Mouse (Mus musculus): ENCODE measurements around the gene Htr3a. TPM values are rescaled to one million over a fixed set of nuclear protein-coding genes. Genes with fewer than 3 reads are reported as not detected.

Htr3a gene
- polyA plus RNA-seq, 1 experiment from 2014 or later: 1.2 TPM

- H3K9ac ChIP-seq (ENCODE audit: low read depth, low read length): peak overlapping the region; percentile 54; the same call in 1 of the 2 replicates
- peaks cover 4% of the 10 kb centered on the region; the same call in 1 of the 2 replicates for H3K27me3 ChIP-seq (ENCODE audit: control insufficient read depth, insufficient read depth, low read depth, low read length)
- peaks cover 9% of the 10 kb centered on the region for H3K4me1 ChIP-seq (ENCODE audit: control insufficient read depth, insufficient read depth, low read length)
- no peaks in the 10 kb centered on the region for H3K9me3 ChIP-seq (replicated peaks; ENCODE audit: control insufficient read depth, low read length, poor library complexity, severe bottlenecking)
- 6% methylated on average over 18 of the region's 18 CpGs for WGBS
- no peaks in the 10 kb centered on the region for H3K36me3 ChIP-seq (ENCODE audit: control insufficient read depth, insufficient read depth, low read length)
- peak overlapping the region; percentile 24 for H3K4me3 ChIP-seq (ENCODE audit: low read depth, low read length)
- H3K4me2 ChIP-seq (ENCODE audit: low read length): peak overlapping the region; percentile 56
- H3K27ac ChIP-seq (ENCODE audit: low read length): no peak overlapping the region
- ATAC-seq: peak; percentile 48; the same call in 1 of the 2 replicates
These were observed 14.9 kb downstream of the Htr3a start for GRCm38 (mm10) chr9:48895819-48896536.

DNA sequence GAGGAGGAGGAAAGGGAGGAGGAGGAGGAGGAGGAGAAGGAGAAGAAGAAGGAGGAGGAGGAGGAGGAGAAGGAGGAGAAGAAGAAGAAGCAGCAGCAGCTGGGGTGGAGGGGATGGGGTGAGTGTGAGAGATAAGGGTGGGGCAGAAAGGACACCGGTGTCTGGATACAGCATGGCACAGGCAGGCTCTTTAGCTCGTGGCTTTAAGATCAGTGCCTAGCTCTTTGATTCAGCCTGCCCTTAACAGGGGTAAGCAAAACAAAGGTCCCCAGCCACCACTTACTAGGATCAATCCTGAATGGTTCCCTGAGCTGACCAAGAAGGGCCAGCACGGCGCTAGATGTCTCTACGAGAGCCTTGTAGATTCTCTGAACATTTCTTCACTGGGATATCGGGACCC is 16.1 kb downstream of the Htr3a start:
- 51% methylated on average over 6 of the region's 6 CpGs for WGBS
- Histone ChIP-seq H3K9me3 (replicated peaks; ENCODE audit: control insufficient read depth, low read length, poor library complexity, severe bottlenecking) (no peaks in the 10 kb centered on the region), H3K36me3 (ENCODE audit: control insufficient read depth, insufficient read depth, low read length) (no peaks in the 10 kb centered on the region), H3K4me1 (ENCODE audit: control insufficient read depth, insufficient read depth, low read length) (peaks cover 9% of the 10 kb centered on the region), H3K27me3 (ENCODE audit: control insufficient read depth, insufficient read depth, low read depth, low read length) (peaks cover 4% of the 10 kb centered on the region; the same call in 1 of the 2 replicates), H3K4me3 (ENCODE audit: low read depth, low read length) (no peak overlapping the region), H3K4me2 (ENCODE audit: low read length) (no peak overlapping the region), H3K27ac (ENCODE audit: low read length) (no peak overlapping the region), H3K9ac (ENCODE audit: low read depth, low read length) (no peak overlapping the region)
- no peak for ATAC-seq

DNA sequence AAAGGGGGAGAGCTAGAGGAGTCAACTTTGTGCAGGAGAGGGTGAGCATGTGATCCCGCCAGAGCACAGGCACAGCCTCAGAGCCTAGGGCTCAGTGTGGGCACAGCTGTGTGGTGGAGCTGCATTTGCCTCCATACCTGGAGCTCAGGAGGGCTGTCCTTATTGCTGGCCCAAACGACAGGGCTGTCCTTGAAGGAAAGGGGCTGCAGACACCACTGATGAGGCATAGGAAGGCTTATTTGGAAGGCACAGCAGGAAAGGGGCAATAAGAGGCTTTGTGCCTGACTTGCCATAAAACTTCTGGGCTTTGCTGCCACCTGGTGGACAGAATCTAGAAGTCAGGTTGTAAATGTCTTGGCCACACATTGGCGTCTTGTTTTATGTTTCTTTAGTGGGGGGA is 16.9 kb downstream of the Htr3a start:
- no peak overlapping the region for H3K9ac ChIP-seq (ENCODE audit: low read depth, low read length)
- H3K4me2 ChIP-seq (ENCODE audit: low read length): no peak overlapping the region
- no peaks in the 10 kb centered on the region for H3K36me3 ChIP-seq (ENCODE audit: control insufficient read depth, insufficient read depth, low read length)
- no peaks in the 10 kb centered on the region for H3K9me3 ChIP-seq (replicated peaks; ENCODE audit: control insufficient read depth, low read length, poor library complexity, severe bottlenecking)
- H3K4me1 ChIP-seq (ENCODE audit: control insufficient read depth, insufficient read depth, low read length): peaks cover 9% of the 10 kb centered on the region
- H3K27me3 ChIP-seq (ENCODE audit: control insufficient read depth, insufficient read depth, low read depth, low read length): peaks cover 4% of the 10 kb centered on the region; the same call in 1 of the 2 replicates
- 0 out of 2 replicates have a peak, but pooled peaks have one; percentile 45 for ATAC-seq
- WGBS: 33% methylated on average over 3 of the region's 3 CpGs
- H3K27ac ChIP-seq (ENCODE audit: low read length): no peak overlapping the region
- no peak overlapping the region for H3K4me3 ChIP-seq (ENCODE audit: low read depth, low read length)

- no peaks in the 10 kb centered on the region for H3K9me3 ChIP-seq (replicated peaks; ENCODE audit: control insufficient read depth, low read length, poor library complexity, severe bottlenecking)
- H3K27ac ChIP-seq (ENCODE audit: low read length): no peak overlapping the region
- H3K4me3 ChIP-seq (ENCODE audit: low read depth, low read length): no peak overlapping the region
- H3K27me3 ChIP-seq (ENCODE audit: control insufficient read depth, insufficient read depth, low read depth, low read length): peaks cover 4% of the 10 kb centered on the region; the same call in 1 of the 2 replicates
- H3K36me3 ChIP-seq (ENCODE audit: control insufficient read depth, insufficient read depth, low read length): no peaks in the 10 kb centered on the region
- ATAC-seq: no peak
- WGBS: 73% methylated on average over 7 of the region's 7 CpGs
- H3K4me2 ChIP-seq (ENCODE audit: low read length): no peak overlapping the region
- H3K9ac ChIP-seq (ENCODE audit: low read depth, low read length): no peak overlapping the region
- H3K4me1 ChIP-seq (ENCODE audit: control insufficient read depth, insufficient read depth, low read length): no peaks in the 10 kb centered on the region
These were observed 21.8 kb downstream of the Htr3a start for GRCm38 (mm10) chr9:48889093-48889492.

- no peaks in the 10 kb centered on the region for H3K36me3 ChIP-seq (ENCODE audit: control insufficient read depth, insufficient read depth, low read length)
- H3K9ac ChIP-seq (ENCODE audit: low read depth, low read length): no peak overlapping the region
- no peaks in the 10 kb centered on the region for H3K27me3 ChIP-seq (ENCODE audit: control insufficient read depth, insufficient read depth, low read depth, low read length)
- no peaks in the 10 kb centered on the region for H3K9me3 ChIP-seq (replicated peaks; ENCODE audit: control insufficient read depth, low read length, poor library complexity, severe bottlenecking)
- H3K27ac ChIP-seq (ENCODE audit: low read length): no peak overlapping the region
- no peak overlapping the region for H3K4me2 ChIP-seq (ENCODE audit: low read length)
- H3K4me3 ChIP-seq (ENCODE audit: low read depth, low read length): no peak overlapping the region
- no peak for ATAC-seq
- no peaks in the 10 kb centered on the region for H3K4me1 ChIP-seq (ENCODE audit: control insufficient read depth, insufficient read depth, low read length)
- WGBS: 88% methylated on average over 8 of the region's 8 CpGs
These were observed 38.0 kb downstream of the Htr3a start for GRCm38 (mm10) chr9:48872896-48873295.

GRCm38 (mm10) chr9:48866523-48867121 is 44.3 kb downstream of the Htr3a start:
- no peaks in the 10 kb centered on the region; the same call in 1 of the 2 replicates for H3K4me1 ChIP-seq (ENCODE audit: control insufficient read depth, insufficient read depth, low read length)
- no peaks in the 10 kb centered on the region for H3K9me3 ChIP-seq (replicated peaks; ENCODE audit: control insufficient read depth, low read length, poor library complexity, severe bottlenecking)
- 44% methylated on average over 12 of the region's 12 CpGs for WGBS
- H3K4me2 ChIP-seq (ENCODE audit: low read length): no peak overlapping the region
- H3K4me3 ChIP-seq (ENCODE audit: low read depth, low read length): no peak overlapping the region
- no peaks in the 10 kb centered on the region for H3K36me3 ChIP-seq (ENCODE audit: control insufficient read depth, insufficient read depth, low read length)
- no peaks in the 10 kb centered on the region for H3K27me3 ChIP-seq (ENCODE audit: control insufficient read depth, insufficient read depth, low read depth, low read length)
- H3K27ac ChIP-seq (ENCODE audit: low read length): no peak overlapping the region
- no peak for ATAC-seq
- no peak overlapping the region for H3K9ac ChIP-seq (ENCODE audit: low read depth, low read length)

DNA sequence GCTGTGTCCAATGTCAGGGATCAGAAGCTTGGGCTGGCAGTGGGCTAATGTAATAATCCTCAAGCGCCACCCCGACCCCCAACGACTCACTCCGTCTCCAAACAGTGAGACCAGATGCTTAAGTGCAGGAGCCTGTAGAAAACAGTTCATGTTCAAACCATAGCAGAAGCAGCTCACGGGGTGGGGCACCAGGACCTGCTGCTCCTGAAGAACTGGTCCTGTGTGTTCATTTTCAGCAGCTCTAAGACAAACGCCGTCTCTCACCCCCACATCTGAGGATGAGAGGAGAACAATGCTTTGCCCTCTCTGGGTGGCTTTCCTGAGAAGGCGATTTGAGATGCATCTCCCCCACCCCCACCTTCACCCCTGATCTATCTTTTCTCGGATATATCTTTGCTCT is 45.7 kb downstream of the Htr3a start:
- WGBS: 39% methylated on average over 9 of the region's 9 CpGs
- Histone ChIP-seq H3K36me3 (ENCODE audit: control insufficient read depth, insufficient read depth, low read length) (no peaks in the 10 kb centered on the region), H3K9ac (ENCODE audit: low read depth, low read length) (no peak overlapping the region)

DNA sequence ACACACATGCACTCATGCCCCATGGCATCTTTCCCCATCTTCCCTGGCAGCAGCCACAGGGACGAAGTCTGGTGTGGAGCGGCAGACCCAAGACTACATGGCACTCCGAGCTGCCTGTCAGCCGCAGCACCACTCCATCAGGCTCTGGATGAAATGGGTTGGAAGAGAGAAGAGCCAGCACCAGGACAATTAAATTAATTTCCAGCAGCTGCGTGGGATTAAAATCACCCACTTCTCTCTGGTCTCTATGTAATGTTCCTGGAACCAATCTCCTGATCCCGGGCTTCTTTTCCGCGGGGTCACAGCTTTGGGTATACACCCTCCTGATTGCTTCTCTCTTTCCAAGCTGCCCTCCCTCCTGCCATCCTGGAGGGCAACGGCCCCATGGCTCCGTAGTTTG is 49.4 kb downstream of the Htr3a start:
- Histone ChIP-seq H3K9me3 (replicated peaks; ENCODE audit: control insufficient read depth, low read length, poor library complexity, severe bottlenecking) (no peaks in the 10 kb centered on the region), H3K36me3 (ENCODE audit: control insufficient read depth, insufficient read depth, low read length) (no peaks in the 10 kb centered on the region), H3K9ac (ENCODE audit: low read depth, low read length) (no peak overlapping the region), H3K4me2 (ENCODE audit: low read length) (no peak overlapping the region), H3K27ac (ENCODE audit: low read length) (no peak overlapping the region), H3K4me3 (ENCODE audit: low read depth, low read length) (no peak overlapping the region), H3K4me1 (ENCODE audit: control insufficient read depth, insufficient read depth, low read length) (0 out of 2 replicates have a peak, but pooled peaks cover 6% of the 10 kb centered on the region), H3K27me3 (ENCODE audit: control insufficient read depth, insufficient read depth, low read depth, low read length) (no peaks in the 10 kb centered on the region)
- ATAC-seq: no peak
- 80% methylated on average over 10 of the region's 10 CpGs for WGBS

More for the DNA sequence above, 45.7 kb downstream of the Htr3a start:
- Histone ChIP-seq H3K4me1 (ENCODE audit: control insufficient read depth, insufficient read depth, low read length) (peaks cover 4% of the 10 kb centered on the region; the same call in 1 of the 2 replicates), H3K27ac (ENCODE audit: low read length) (no peak overlapping the region), H3K9me3 (replicated peaks; ENCODE audit: control insufficient read depth, low read length, poor library complexity, severe bottlenecking) (no peaks in the 10 kb centered on the region), H3K4me2 (ENCODE audit: low read length) (no peak overlapping the region), H3K27me3 (ENCODE audit: control insufficient read depth, insufficient read depth, low read depth, low read length) (no peaks in the 10 kb centered on the region), H3K4me3 (ENCODE audit: low read depth, low read length) (no peak overlapping the region)
- ATAC-seq: no peak

- no peak for ATAC-seq
- Histone ChIP-seq H3K4me1 (ENCODE audit: control insufficient read depth, insufficient read depth, low read length) (0 out of 2 replicates have a peak, but pooled peaks cover 6% of the 10 kb centered on the region), H3K36me3 (ENCODE audit: control insufficient read depth, insufficient read depth, low read length) (no peaks in the 10 kb centered on the region), H3K27me3 (ENCODE audit: control insufficient read depth, insufficient read depth, low read depth, low read length) (no peaks in the 10 kb centered on the region), H3K4me3 (ENCODE audit: low read depth, low read length) (no peak overlapping the region), H3K4me2 (ENCODE audit: low read length) (no peak overlapping the region), H3K27ac (ENCODE audit: low read length) (no peak overlapping the region), H3K9me3 (replicated peaks; ENCODE audit: control insufficient read depth, low read length, poor library complexity, severe bottlenecking) (no peaks in the 10 kb centered on the region), H3K9ac (ENCODE audit: low read depth, low read length) (no peak overlapping the region)
- WGBS: 6% methylated on average over 6 of the region's 6 CpGs
These were observed 50.4 kb downstream of the Htr3a start for GRCm38 (mm10) chr9:48860526-48860845.
